Mouse (Mus musculus) CH12.LX (cell line): ENCODE measurements at regions not wholly inside any gene's neighbourhood (a gene's known extent, or its start where the extent isn't known, plus 50 kb on each side); places are given as distances from the start of the nearest gene placed in this dataset.

Experiments
- EP300 ChIP-seq: IDR thresholded peaks from 2 replicates; pipeline ENCODE4 v1.6.1; 2011; ENCODE audit warnings: low read length, improper control_type of control experiment
- KAT2A ChIP-seq: IDR thresholded peaks from 2 replicates; pipeline ENCODE4 v1.6.1; 2012; ENCODE audit warnings: low read length, improper control_type of control experiment, inconsistent platforms; ENCODE audit not compliant: insufficient replicate concordance
- MAX ChIP-seq: IDR thresholded peaks from 2 replicates; pipeline ENCODE4 v1.6.1; 2011; ENCODE audit warnings: low read length, improper control_type of control experiment
- POLR2A ChIP-seq: IDR thresholded peaks from 2 replicates; pipeline ENCODE4 v1.6.1; 2011; ENCODE audit warnings: low read depth, mild to moderate bottlenecking, improper control_type of control experiment, low read length
- SIN3A ChIP-seq: IDR thresholded peaks from 2 replicates; pipeline ENCODE4 v1.6.1; 2012; ENCODE audit warnings: low read length, improper control_type of control experiment, inconsistent platforms

- no peak for TF ChIP-seq KAT2A
- TF ChIP-seq EP300 = no peak
- no peak for TF ChIP-seq SIN3A
- no peak for TF ChIP-seq POLR2A
- no peak for TF ChIP-seq MAX
Measured at GRCm38 (mm10) chr14:94445952-94446351, 555.5 kb upstream of the Pcdh9 start.
